Mouse (Mus musculus) heart, adult 2 months (tissue): ENCODE data around the gene Nat8.

Experiments used
- CTCF ChIP-seq: fragments of 200-600 bp; IDR thresholded peaks from 2 replicates; pipeline ENCODE4 v1.8.1; 2022; ENCODE audit warnings: antibody characterized with exemption, mild to moderate bottlenecking, moderate library complexity
- POLR2A ChIP-seq: fragments of 200-500 bp; IDR thresholded peaks from 2 replicates; pipeline ENCODE4 v1.6.1; 2011; ENCODE audit warnings: mild to moderate bottlenecking, low read depth, low read length, control low read depth; ENCODE audit not compliant: insufficient read depth

DNA sequence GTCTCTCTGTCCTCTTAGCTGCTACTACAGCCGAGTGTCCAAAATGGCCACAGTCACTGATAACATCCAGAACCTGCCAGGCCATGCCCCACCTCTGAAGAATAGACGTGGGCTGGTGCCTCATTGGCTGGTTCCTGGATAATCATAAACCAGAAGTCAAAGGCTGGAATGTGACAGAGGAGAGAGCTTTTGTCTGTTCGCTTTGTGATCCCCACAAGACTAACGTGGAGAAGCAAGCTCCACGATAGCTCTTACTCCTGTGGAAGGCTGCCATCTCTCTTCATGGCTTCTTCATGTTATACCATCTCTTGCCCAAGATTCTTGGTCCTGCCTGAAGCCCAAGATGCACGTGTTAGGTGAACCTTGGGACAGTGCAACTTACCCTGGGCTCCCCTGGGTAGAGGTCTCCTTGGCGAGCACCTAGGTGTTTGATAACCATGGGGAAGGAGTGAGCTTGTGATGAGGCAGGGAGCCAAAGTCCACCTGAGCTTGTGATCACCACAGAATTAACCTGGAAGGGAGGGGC lies at the start of gene Nat8:
- TF ChIP-seq CTCF = no peak
- TF ChIP-seq POLR2A = no peak
